Comparison of ENCODE assay signal across 14 mouse cellular contexts in the genomic region with DNA sequence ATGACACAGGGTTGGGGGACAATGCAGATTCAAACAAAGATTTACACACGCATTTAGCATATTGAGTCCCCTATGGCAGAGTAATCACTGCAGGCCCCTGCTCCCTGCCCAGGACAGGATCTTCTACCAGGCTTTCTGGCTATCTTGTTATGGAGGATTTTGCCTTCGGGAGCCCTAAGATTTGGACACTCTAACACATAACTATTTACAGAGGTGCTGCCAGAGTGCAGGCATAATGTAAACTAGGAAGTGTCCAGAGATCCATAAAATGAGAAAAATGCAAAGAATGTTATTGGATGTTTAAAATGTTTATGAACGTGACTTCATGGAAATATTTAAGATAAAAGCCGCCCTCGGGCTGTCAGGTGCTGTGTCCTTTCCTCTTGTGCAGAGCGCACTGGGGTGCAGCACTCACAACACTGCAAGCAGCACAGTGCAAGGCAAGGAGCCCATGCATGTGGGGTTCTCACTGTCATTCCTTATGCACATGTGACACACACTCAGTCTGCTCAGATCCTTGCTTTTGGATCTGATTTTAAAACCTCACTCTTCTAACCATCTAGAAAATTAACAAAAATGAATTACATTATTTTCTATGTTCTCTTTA.
"Had no signal": no experiment of that assay in that cellular context is flagged by ENCODE, and none has a peak within 500 bp of the region (broad histone marks: within the 10 kb centered on the region; RNA-seq: fewer than 3 reads in every experiment).

No protein-coding gene starts in this region.

- H3K9ac ChIP-seq: liver, embryonic 13.5 days had no signal

- DNase-seq: kidney, adult 2 months; kidney, postnatal 25 days; layer of hippocampus, adult 9-11 months; liver, embryonic 13.5 days; lung, postnatal 36 days; midbrain, embryonic 14.5 days; thymus, adult 18-20 months; thymus, postnatal 36 days had no signal

- ATAC-seq: intestine, postnatal 0 days; lung, postnatal 0 days had no signal

- H3K4me1 ChIP-seq: liver, embryonic 13.5 days had no signal

- H3K4me3 ChIP-seq: layer of hippocampus, adult 2 months; liver, embryonic 13.5 days had no signal

- H3K4me2 ChIP-seq: liver, embryonic 13.5 days; midbrain, embryonic 11.5 days had no signal

- H3K36me3 ChIP-seq: liver, embryonic 13.5 days had no signal

- H3K27ac ChIP-seq: kidney, postnatal 0 days; layer of hippocampus, adult 2 months; liver, embryonic 13.5 days; stomach, postnatal 0 days had no signal

- H3K9me3 ChIP-seq: liver, embryonic 13.5 days had no signal

- H3K27me3 ChIP-seq: liver, embryonic 13.5 days had no signal
